Mouse (Mus musculus) stomach, postnatal 0 days (tissue): ENCODE measurements at regions not wholly inside any gene's neighbourhood (a gene's known extent, or its start where the extent isn't known, plus 50 kb on each side); places are given as distances from the start of the nearest gene placed in this dataset.

Experiments
- ATAC-seq: fragments of 200-750 bp; cut with Nextera tagmentation; 2 replicates; pipeline ENCODE4 v1.8.0; 2017; ENCODE audit not compliant: low FRiP score, low TSS enrichment
- DNase-seq: peaks from one replicate; pipeline ENCODE4 v3.0.0-alpha.2; 2016; ENCODE audit warnings: low spot score
- H3K27ac ChIP-seq: fragments of 300-500 bp; sonication (generic); replicated peaks from 2 replicates; pipeline ENCODE4 v1.5.1; 2014; ENCODE audit warnings: mild to moderate bottlenecking, control low read depth
- H3K27me3 ChIP-seq: fragments of 300-500 bp; sonication (generic); 2 replicates; pipeline ENCODE4 v1.6.1; 2014; ENCODE audit warnings: low read length; ENCODE audit not compliant: control insufficient read depth, insufficient read depth
- H3K36me3 ChIP-seq: fragments of 300-500 bp; sonication (generic); 2 replicates; pipeline ENCODE4 v1.6.1; 2014; ENCODE audit warnings: low read length, mixed read lengths; ENCODE audit not compliant: control insufficient read depth, insufficient read depth
- H3K4me1 ChIP-seq: fragments of 300-500 bp; sonication (generic); replicated peaks from 2 replicates; pipeline ENCODE4 v1.6.1; 2014; ENCODE audit warnings: antibody characterized with exemption; ENCODE audit not compliant: control insufficient read depth, insufficient read depth
- H3K4me2 ChIP-seq: fragments of 300-500 bp; sonication (generic); replicated peaks from 2 replicates; pipeline ENCODE4 v1.6.1; 2014; ENCODE audit warnings: low read depth, mild to moderate bottlenecking, control low read depth, moderate library complexity
- H3K4me3 ChIP-seq: fragments of 300-500 bp; sonication (generic); 2 replicates; pipeline ENCODE4 v1.5.1; 2014; ENCODE audit warnings: low read depth, low read length, control low read depth
- H3K9ac ChIP-seq: fragments of 300-500 bp; sonication (generic); 2 replicates; pipeline ENCODE4 v1.6.1; 2014; ENCODE audit warnings: mild to moderate bottlenecking, low read length, control low read depth, mixed read lengths
- H3K9me3 ChIP-seq: fragments of 300-500 bp; sonication (generic); 2 replicates; pipeline ENCODE4 v1.6.1; 2016; ENCODE audit warnings: low read length; ENCODE audit not compliant: control insufficient read depth
- CTCF ChIP-seq: IDR thresholded peaks from 2 replicates; pipeline ENCODE4 v1.5.1; 2016; ENCODE audit warnings: antibody characterized with exemption, low read depth, mild to moderate bottlenecking, moderate library complexity
- EP300 ChIP-seq: optimal IDR thresholded peaks from 2 replicates; pipeline ENCODE3; 2016; ENCODE audit warnings: antibody characterized with exemption
- WGBS: fragments of 180-500 bp; shearing (Covaris S2); extraction: QIAGEN DNeasy Blood & Tissue Kit; methylation state at CpG from one replicate; pipeline ENCODE4 v1.1.7; 2014; 5-methylcytosine and 5-hydroxymethylcytosine counted together

DNA sequence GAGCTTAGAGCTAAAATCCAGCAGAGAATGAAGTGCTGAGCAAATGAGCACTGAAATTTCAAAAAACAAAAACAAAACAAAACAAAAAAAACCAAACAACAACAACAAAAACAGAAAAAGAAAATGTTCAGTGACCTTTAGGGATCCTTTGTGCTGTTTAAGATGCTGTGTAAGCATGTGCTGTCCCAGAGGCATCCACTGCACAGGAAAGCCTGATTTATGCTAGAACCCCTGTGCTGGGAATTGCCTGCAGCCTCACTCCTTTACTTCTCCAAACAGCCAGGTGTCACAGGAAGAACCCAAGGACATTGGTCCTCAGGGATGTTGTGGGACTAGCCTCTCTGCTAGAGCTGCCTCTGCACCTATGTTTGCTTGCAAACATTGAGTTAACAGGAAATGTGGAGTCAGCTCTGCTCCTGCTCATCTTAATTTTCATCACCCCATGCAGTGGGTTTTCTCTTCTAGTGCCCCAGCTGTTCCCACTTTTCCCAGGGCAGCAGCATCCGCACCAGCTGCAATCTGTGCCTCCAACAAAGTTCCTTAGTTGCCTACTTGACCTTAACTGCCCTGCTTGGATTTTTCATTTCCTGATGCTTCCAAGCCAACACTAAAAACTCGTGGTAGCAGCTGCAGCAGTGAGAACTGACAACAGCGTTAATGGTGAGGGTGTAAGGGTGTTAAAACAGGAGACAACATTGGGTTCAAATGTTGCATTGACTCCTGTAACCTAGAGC, 804.8 kb upstream of the Gm5150 start:
- no peaks in the 10 kb centered on the region for H3K9me3 ChIP-seq
- H3K4me3 ChIP-seq = no peak overlapping the region
- ATAC-seq (no peak), DNase-seq (no peak)
- H3K27ac ChIP-seq = no peak overlapping the region
- no peaks in the 10 kb centered on the region for H3K36me3 ChIP-seq
- WGBS = 37% methylated on average over 3 of the region's 3 CpGs
- no peak overlapping the region for H3K9ac ChIP-seq
- no peak overlapping the region for H3K4me2 ChIP-seq
- H3K4me1 ChIP-seq = no peaks in the 10 kb centered on the region
- TF ChIP-seq EP300 = no peak
- no peak for TF ChIP-seq CTCF
- no peaks in the 10 kb centered on the region for H3K27me3 ChIP-seq

GRCm38 (mm10) chr3:16803603-16804002, 797.4 kb upstream of the Gm5150 start:
- Histone ChIP-seq H3K36me3 (no peaks in the 10 kb centered on the region), H3K27me3 (no peaks in the 10 kb centered on the region), H3K4me1 (no peaks in the 10 kb centered on the region), H3K4me3 (no peak overlapping the region), H3K27ac (no peak overlapping the region), H3K9ac (no peak overlapping the region), H3K9me3 (no peaks in the 10 kb centered on the region), H3K4me2 (no peak overlapping the region)
- ATAC-seq (no peak), DNase-seq (no peak)
- TF ChIP-seq EP300 = no peak
- no peak for TF ChIP-seq CTCF
